Mouse (Mus musculus) intestine, postnatal 0 days (tissue): Measurements from ENCODE around the gene Ryr1. TPM values are rescaled to one million over a fixed set of nuclear protein-coding genes. Genes with fewer than 3 reads are reported as not detected.
A peak's percentile ranks its signal among the peaks of the same experiment; 100 is the strongest.

Source experiments
- ATAC-seq: fragments of 200-750 bp; cut with Nextera tagmentation; 2 replicates; pipeline ENCODE4 v1.8.0; 2017; ENCODE audit warnings: mild to moderate bottlenecking, moderate TSS enrichment, moderate library complexity
- H3K27ac ChIP-seq: fragments of 300-500 bp; sonication (generic); 2 replicates; pipeline ENCODE4 v1.5.1; 2014; ENCODE audit warnings: mild to moderate bottlenecking, low read depth, low read length, moderate library complexity
- H3K27me3 ChIP-seq: fragments of 300-500 bp; sonication (generic); replicated peaks from 2 replicates; pipeline ENCODE4 v1.6.1; 2014; ENCODE audit warnings: low read length, mixed read lengths; ENCODE audit not compliant: control insufficient read depth, insufficient read depth
- H3K36me3 ChIP-seq: fragments of 300-500 bp; sonication (generic); 2 replicates; pipeline ENCODE4 v1.6.1; 2014; ENCODE audit warnings: mild to moderate bottlenecking, moderate library complexity; ENCODE audit not compliant: control insufficient read depth, insufficient read depth
- H3K4me1 ChIP-seq: fragments of 300-500 bp; sonication (generic); replicated peaks from 2 replicates; pipeline ENCODE4 v1.6.1; 2014; ENCODE audit warnings: antibody characterized with exemption, low read length, mixed read lengths; ENCODE audit not compliant: control insufficient read depth, insufficient read depth
- H3K4me2 ChIP-seq: fragments of 300-500 bp; sonication (generic); replicated peaks from 2 replicates; pipeline ENCODE4 v1.6.1; 2014; ENCODE audit warnings: low read depth, mild to moderate bottlenecking, moderate library complexity
- H3K4me3 ChIP-seq: fragments of 300-500 bp; sonication (generic); 2 replicates; pipeline ENCODE4 v1.5.1; 2014; ENCODE audit warnings: low read depth, low read length
- H3K9ac ChIP-seq: fragments of 300-500 bp; sonication (generic); 2 replicates; pipeline ENCODE4 v1.6.1; 2014; ENCODE audit warnings: mild to moderate bottlenecking, low read depth, low read length
- H3K9me3 ChIP-seq: fragments of 300-500 bp; sonication (generic); 2 replicates; pipeline ENCODE4 v1.6.1; 2016; ENCODE audit warnings: mixed run types; ENCODE audit not compliant: control insufficient read depth
- CTCF ChIP-seq: sonication (generic); IDR thresholded peaks from 2 replicates; pipeline ENCODE4 v1.5.1; 2016; ENCODE audit warnings: low read depth, mild to moderate bottlenecking, control low read depth, antibody characterized with exemption, moderate library complexity
- WGBS: fragments of 180-500 bp; shearing (Covaris S2); extraction: QIAGEN DNeasy Blood & Tissue Kit; methylation state at CpG from one replicate; pipeline ENCODE4 v1.1.7; 2014; 5-methylcytosine and 5-hydroxymethylcytosine counted together
- polyA plus RNA-seq: library from polyadenylated mRNA; unstranded; fragments of >200 nt; fragmentation: Nextera tagmentation; extraction: Ambion mirVana; gene quantifications from 2 replicates; pipeline ENCODE4 v1.2.1, GENCODE M21; 2015

Gene Ryr1
- polyA plus RNA-seq, 1 experiment from 2014 or later = 0.43 TPM

DNA sequence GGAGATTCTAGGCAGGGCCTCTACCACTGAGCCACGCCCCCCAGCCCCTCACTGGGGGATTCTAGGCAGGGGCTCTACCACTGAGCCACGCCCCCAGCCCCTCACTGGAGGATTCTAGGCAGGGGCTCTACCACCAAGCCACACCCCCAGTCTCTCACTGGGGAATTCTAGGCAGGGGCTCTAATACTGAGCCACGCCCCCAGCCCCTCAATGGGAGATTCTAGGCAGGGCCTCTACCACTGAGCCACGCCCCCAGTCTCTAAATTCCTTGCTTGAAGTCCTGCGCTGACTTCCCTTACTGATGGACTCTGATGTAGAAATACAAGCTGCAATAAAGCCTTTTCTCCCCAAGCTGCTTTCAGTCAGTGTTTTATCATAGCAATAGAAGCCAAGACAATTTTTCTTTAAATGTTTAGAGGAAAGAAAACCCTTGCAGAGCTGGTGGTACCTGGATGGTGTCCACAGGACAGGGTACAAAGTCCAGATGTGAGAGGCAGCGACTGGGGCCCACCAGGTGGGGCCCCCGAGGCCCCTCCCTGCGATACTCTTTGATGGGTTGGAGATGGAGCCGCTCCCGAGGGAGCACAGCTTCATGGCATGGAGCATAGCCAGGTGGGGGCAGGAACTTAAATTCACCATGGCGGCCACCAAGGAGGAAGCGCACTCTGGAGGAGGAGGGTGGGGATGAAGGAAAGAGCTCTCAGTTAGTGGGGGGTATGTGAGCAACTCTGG, 23.5 kb downstream of the Ryr1 start:
- Histone ChIP-seq H3K9ac (no peak overlapping the region), H3K9me3 (no peaks in the 10 kb centered on the region), H3K4me1 (0 out of 2 replicates have a peak, but pooled peaks cover 6% of the 10 kb centered on the region), H3K4me3 (no peak overlapping the region), H3K27me3 (no peaks in the 10 kb centered on the region), H3K4me2 (peak overlapping the region; percentile 13; the same call in 1 of the 2 replicates), H3K36me3 (no peaks in the 10 kb centered on the region), H3K27ac (no peak overlapping the region)
- WGBS = 57% methylated on average over 12 of the region's 12 CpGs
- TF ChIP-seq CTCF = 0 out of 2 replicates have a peak, but pooled peaks have one; percentile 7
- peak; percentile 55 for ATAC-seq

DNA sequence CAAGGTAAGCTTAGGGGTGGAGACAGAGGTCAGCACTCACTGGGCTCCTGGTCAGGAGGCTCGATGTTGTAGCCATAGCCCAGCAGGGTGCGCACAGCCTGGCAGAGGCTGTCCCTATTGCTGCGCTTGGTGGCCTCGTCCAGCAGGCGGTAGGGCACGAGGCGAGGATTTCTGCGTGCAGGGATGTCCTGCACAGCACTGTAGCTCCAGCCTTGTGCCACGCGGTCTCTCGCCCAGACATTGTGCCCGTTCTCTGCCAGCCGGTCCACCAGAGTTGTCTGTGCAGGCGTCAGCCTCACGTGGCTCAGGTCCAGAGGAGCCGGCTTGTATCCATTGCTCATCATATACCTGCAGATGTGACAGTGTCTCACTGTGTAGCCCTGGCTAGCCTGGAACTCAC, 27.8 kb downstream of the Ryr1 start:
- Histone ChIP-seq H3K4me2 (no peak overlapping the region), H3K4me3 (no peak overlapping the region), H3K4me1 (no peaks in the 10 kb centered on the region), H3K27ac (no peak overlapping the region), H3K9me3 (no peaks in the 10 kb centered on the region), H3K27me3 (no peaks in the 10 kb centered on the region), H3K9ac (no peak overlapping the region), H3K36me3 (no peaks in the 10 kb centered on the region; the same call in 1 of the 2 replicates)
- no peak for ATAC-seq
- TF ChIP-seq CTCF = 0 out of 2 replicates have a peak, but pooled peaks have one; percentile 4
- 93% methylated on average over 16 of the region's 16 CpGs for WGBS

DNA sequence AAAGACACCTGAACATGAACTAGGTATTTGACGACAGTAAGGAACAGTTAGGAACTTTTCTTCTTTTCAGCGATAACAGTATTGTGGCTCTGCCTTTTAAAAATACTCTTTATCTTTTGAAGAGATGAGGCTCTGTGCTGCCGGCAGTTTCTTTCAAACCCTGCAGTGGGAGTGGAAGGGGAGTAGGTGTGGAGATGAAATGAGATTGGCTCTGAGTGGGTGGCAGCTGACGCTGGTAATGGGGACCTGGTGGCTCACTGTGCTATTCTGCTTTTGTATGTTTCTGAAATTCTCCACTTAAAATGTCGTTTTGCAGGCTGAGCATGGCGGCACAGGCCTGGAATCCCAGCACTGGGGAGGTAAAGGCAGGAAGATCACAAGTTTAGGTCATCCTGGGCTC, 36.2 kb downstream of the Ryr1 start:
- H3K4me2 ChIP-seq = no peak overlapping the region
- no peak overlapping the region for H3K27ac ChIP-seq
- no peak for ATAC-seq
- H3K4me3 ChIP-seq = no peak overlapping the region
- no peak overlapping the region for H3K9ac ChIP-seq
- no peaks in the 10 kb centered on the region for H3K9me3 ChIP-seq
- no peaks in the 10 kb centered on the region; the same call in 1 of the 2 replicates for H3K36me3 ChIP-seq
- 76% methylated on average over 6 of the region's 6 CpGs for WGBS
- TF ChIP-seq CTCF = no peak
- H3K27me3 ChIP-seq = no peaks in the 10 kb centered on the region
- H3K4me1 ChIP-seq = no peaks in the 10 kb centered on the region

DNA sequence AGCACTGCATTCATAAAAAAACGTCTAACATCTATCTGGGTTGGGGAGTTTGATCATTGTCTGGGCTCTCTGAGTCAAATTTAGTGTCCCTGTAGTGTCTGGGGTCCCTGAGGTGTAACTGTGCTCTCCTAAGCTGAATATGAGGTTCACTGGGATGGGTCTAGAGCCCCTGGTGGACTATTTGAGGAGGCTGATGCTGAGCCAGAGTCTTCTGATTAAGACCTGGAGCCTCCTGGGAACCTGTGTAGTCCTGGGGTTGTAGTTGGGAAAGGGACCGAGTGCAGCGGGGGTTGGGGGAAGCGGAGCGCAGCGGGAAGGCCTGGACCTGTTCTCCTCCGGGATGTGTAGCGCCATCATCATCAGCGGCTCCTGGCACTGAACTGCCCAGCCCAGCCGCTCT, 38.1 kb downstream of the Ryr1 start:
- Histone ChIP-seq H3K27me3 (no peaks in the 10 kb centered on the region), H3K9me3 (no peaks in the 10 kb centered on the region), H3K4me2 (no peak overlapping the region), H3K36me3 (no peaks in the 10 kb centered on the region), H3K27ac (no peak overlapping the region), H3K9ac (no peak overlapping the region), H3K4me3 (no peak overlapping the region), H3K4me1 (no peaks in the 10 kb centered on the region)
- WGBS = 91% methylated on average over 10 of the region's 10 CpGs
- TF ChIP-seq CTCF = no peak
- ATAC-seq = no peak

DNA sequence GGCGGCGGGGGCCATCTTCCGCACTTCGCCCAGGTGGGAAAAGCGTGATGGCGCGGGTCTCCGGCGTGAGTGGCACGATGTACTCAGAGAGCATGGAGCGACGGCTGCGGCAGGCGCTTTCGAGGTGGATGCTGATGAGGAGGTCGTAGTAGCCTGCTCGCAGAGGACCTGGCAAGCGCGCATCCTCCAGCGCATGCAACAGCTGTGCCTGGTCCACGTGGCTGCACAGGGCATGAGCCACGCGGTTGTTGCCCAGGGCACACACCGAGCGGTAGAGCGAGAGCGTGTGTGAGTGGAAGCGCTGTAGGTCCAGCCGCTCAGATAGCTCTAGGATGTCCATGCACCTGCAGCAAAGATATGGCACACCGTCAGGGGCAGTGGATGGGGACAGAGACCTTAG, 39.0 kb downstream of the Ryr1 start:
- H3K4me2 ChIP-seq = no peak overlapping the region
- no peak overlapping the region for H3K9ac ChIP-seq
- 82% methylated on average over 30 of the region's 30 CpGs for WGBS
- no peak for TF ChIP-seq CTCF
- ATAC-seq = no peak
- no peaks in the 10 kb centered on the region for H3K36me3 ChIP-seq
- H3K27me3 ChIP-seq = no peaks in the 10 kb centered on the region
- H3K4me1 ChIP-seq = no peaks in the 10 kb centered on the region
- no peak overlapping the region for H3K4me3 ChIP-seq
- H3K27ac ChIP-seq = no peak overlapping the region
- no peaks in the 10 kb centered on the region for H3K9me3 ChIP-seq

DNA sequence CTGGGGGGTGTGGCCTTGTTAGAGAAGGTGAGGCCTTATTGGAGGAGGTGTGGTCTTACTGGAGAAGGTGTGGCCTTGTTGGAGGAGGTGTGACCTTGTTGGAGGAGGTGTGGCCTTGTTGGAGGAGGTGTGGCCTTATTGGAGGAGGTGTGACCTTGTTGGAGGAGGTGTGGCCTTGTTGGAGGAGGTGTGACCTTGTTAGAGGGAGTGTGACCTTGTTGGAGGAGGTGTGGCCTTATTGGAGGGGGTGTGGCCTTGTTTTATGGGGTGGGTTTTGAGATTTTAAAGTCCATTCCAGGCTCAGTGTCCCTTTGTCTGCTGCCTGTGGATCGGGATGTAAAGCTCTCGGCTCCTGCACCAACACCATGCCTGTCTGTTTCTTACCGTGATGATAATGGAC, 40.6 kb downstream of the Ryr1 start:
- no peaks in the 10 kb centered on the region for H3K27me3 ChIP-seq
- no peak for ATAC-seq
- H3K27ac ChIP-seq = no peak overlapping the region
- H3K4me1 ChIP-seq = no peaks in the 10 kb centered on the region
- no peak overlapping the region for H3K4me3 ChIP-seq
- H3K9ac ChIP-seq = no peak overlapping the region
- no peaks in the 10 kb centered on the region for H3K36me3 ChIP-seq
- no peaks in the 10 kb centered on the region for H3K9me3 ChIP-seq
- 78% methylated on average over 3 of the region's 3 CpGs for WGBS
- no peak for TF ChIP-seq CTCF
- no peak overlapping the region for H3K4me2 ChIP-seq
